Mouse (Mus musculus) ovary, postnatal 10 days (tissue): ENCODE data around the gene Fam166b.

Experiments
- DNase-seq: peaks from one replicate; pipeline ENCODE4 v3.0.0; 2022; ENCODE audit warnings: low spot score

Gene Fam166b

GRCm38 (mm10) chr4:43428946-43429345, at the start of gene Fam166b:
Fam166b (minus strand) TSS chr4:43429134.
- no peak for DNase-seq

DNA sequence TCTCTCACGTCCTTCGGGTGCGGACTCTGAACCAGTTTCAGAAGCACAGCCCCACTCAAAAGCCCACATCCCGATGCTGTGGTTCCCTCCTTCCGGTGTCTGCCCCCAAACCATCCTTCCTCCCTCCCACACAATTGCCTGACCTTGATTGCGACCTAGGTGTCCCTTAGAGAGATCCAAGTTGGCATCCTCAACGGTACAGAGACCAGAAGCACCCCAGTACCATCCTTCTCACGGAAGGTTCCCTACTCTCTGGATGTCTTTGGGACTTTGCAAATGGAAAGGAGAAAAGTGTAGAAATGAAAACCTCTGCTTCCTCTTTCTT, 49.6 kb upstream of the Fam166b start:
- no peak for DNase-seq

- DNase-seq = peak; percentile 61
Observed at GRCm38 (mm10) chr4:43477857-43478533, 49.1 kb upstream of the Fam166b start.

DNA sequence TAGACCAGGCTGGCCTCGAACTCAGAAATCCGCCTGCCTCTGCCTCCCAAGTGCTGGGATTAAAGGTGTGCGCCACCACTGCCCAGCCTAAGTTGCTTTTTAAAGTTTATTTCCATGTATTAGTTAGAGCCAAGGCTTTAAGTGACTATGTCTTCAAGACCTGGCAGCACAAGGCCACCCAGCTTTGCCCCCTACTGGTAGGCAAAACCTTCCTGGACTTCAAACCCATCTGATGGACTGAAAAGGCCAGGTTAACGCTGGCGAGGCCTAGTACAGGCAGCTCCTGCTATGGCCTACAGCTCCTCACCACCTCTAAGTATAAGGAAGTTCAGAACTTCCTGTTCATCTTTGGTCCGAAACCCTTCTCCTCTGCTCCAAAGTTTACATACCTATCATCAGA, 47.7 kb upstream of the Fam166b start:
- DNase-seq = no peak

DNA sequence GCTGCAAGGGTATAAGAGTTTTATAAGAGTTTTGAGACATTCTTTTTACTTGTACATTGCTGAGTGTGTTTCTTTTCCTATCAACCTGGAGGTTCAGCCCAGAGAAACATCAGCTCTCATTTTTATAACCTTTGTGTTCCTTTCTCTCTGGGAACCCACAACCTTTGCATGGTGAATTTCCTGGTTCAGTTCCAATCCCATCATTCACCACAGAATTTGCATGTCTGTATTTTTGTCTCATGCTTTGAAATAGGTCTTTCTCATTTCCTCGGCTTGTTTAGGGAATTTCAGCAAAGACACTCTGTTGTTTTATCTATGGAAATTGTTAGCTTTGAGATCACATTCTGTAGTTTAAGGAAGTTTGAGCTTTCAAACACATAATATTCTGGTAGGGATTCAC, 44.7 kb upstream of the Fam166b start:
- no peak for DNase-seq

DNA sequence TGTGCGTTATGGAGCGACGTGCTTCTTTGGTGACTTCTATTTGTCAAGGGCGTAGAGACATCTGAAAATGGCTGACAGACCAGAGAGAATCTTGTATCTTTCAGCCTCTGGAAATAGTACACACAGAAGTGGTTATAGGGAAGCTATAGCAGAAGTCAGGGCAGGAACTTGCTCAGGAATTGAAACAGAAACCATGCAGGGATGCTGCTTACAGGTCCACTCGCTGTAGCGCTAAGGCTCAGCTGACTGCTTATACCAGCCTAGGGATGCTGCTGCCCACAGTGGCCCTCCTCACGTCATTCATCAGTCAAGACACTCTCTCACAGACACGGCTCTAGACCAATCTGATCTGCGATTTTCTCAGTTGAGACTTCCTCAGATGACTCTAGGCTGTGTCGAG, 41.4 kb upstream of the Fam166b start:
- DNase-seq = no peak

DNA sequence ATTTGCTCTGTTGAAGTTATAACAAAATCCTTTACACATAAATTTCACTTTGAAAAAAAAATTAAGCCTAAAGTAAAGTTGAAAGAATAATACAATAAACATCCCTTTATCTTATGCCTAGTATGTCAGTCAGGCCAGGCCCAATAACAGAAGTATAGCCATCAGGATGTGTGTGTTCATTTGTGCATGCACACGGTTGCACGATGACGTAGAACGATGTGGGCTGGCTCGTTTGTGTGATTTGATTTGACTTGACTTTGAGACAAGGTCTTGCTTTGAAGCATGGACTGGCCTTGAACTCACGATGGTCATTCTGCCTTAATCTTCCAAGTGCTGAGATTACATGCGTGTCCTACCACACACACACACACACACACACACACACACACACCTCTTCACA, 37.9 kb upstream of the Fam166b start:
- no peak for DNase-seq

DNA sequence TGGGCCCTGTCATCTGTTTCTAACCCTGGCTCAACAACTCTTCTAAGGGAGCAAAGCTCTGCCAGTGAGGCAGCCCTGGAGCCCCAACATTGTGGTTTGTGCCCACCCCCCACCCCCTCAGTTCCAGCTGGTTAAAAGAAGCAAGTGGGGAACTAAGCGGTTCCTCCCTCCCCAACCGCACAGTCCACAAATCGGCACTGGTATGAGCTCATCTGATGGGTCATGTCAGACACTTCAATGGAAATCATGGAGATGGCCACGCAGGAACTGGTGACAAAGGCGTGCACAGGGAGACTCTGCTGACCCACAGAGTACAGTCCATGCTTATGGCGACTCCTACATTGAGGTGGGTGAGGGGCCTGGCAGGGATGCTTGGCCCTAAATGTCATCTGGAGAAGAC, 37.0 kb upstream of the Fam166b start:
- no peak for DNase-seq

- DNase-seq = no peak
Observed at GRCm38 (mm10) chr4:43463102-43463501, 34.2 kb upstream of the Fam166b start.

DNA sequence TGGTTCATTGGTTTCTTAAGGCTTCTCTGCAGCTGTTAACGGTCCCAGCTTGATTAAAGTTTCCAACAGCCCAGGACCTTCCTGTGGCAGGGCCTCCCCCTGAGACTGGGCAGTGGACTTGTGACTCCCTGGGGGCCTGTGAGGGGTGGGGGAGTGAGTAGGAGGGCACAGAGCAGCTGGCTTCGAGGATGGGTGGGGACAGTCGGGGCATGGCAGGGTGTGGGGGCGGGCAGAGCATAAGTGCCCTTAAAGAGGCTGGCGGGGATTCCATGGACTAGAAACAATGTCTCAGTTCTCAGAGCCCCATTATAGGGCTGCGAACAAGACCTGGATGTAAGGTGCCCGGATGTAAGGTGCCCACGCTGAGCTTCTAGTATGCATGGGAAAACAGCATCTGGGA, 28.2 kb upstream of the Fam166b start:
- no peak for DNase-seq

- DNase-seq = no peak
Observed at GRCm38 (mm10) chr4:43456470-43456869, 27.5 kb upstream of the Fam166b start.

DNA sequence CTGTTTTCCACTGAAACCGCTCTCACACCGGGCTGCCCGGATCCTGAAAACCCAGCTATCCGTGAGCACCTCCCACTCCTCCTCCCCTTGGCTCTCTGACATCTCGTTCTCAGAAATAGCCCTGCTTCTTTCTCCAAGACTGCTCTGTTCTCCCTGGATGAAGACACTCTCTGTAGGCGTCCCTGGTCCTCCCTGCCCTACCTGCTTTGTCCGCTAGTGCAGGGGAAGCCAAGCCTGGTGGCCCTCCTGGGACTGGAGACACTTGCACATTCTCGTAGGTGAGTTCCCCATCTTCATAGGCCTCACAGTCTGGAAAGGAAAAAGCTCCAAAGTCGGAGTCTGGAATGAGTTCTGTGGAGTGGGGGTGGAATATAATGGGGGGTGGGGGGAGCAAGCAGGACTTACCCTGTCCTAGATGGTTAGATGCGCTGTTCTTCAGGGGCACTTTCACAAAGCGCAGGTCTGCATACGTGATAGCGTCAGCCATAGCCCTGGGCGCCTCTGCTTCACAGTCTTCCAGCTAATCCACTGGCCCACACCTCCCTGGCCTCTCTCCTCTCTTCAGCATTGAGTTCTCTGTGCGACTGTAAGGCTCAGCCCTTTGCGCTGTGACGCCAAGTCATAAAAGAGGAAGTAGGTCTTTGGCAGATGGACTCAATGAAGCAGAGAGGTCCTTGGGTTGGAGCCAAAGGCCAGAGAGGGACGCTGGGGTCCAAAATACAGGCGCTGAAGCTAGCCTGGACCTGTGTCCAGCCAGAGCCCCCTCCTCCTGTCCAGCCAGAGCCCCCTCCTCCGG, 25.3 kb upstream of the Fam166b start, which contains the start of gene Cd72:
Cd72 (minus strand) TSS at position 588 of the 796 bp plus-strand sequence.
- DNase-seq = no peak

GRCm38 (mm10) chr4:43453413-43453812, 24.5 kb upstream of the Fam166b start:
- DNase-seq = no peak

DNA sequence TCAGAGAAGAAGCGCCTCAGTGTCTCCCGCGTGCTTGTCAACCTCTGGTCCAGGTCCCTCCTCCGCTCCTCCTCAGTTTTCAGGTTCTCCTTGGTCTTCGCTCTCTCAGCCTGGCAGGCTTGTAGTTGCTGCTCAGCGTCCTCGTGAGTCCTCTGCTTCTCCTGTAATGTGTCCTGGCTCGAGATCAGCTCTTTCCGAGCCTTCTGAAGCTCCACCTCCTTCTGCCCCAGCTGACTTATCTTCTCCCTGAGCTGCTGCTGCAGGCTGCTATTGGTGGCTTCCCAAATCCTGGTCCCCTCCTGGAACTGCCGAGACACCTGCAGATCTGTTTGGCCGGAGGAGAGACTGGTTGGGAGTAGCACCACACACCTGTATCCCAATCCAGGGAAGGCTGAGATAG, 23.4 kb upstream of the Fam166b start:
- DNase-seq = no peak

- no peak for DNase-seq
Observed at GRCm38 (mm10) chr4:43448554-43448953, 19.6 kb upstream of the Fam166b start.

GRCm38 (mm10) chr4:43447251-43447650, 18.3 kb upstream of the Fam166b start:
- DNase-seq = no peak

DNA sequence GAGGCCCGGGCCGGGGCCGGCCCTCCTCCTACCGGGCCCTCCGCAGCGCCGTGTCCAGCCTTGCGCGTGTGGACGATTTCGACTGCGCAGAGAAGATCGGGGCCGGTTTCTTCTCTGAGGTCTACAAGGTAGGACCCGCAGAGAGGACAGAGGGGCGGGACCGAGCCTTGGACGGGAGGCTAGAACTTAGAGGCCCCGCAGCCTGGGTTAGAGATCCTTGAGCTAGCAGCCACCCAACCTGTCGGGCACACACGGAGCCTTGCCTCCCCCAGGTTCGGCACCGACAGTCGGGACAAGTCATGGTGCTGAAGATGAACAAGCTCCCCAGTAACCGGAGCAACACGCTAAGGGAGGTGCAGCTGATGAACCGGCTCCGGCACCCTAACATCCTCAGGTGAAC, 14.6 kb upstream of the Fam166b start:
- no peak for DNase-seq

DNA sequence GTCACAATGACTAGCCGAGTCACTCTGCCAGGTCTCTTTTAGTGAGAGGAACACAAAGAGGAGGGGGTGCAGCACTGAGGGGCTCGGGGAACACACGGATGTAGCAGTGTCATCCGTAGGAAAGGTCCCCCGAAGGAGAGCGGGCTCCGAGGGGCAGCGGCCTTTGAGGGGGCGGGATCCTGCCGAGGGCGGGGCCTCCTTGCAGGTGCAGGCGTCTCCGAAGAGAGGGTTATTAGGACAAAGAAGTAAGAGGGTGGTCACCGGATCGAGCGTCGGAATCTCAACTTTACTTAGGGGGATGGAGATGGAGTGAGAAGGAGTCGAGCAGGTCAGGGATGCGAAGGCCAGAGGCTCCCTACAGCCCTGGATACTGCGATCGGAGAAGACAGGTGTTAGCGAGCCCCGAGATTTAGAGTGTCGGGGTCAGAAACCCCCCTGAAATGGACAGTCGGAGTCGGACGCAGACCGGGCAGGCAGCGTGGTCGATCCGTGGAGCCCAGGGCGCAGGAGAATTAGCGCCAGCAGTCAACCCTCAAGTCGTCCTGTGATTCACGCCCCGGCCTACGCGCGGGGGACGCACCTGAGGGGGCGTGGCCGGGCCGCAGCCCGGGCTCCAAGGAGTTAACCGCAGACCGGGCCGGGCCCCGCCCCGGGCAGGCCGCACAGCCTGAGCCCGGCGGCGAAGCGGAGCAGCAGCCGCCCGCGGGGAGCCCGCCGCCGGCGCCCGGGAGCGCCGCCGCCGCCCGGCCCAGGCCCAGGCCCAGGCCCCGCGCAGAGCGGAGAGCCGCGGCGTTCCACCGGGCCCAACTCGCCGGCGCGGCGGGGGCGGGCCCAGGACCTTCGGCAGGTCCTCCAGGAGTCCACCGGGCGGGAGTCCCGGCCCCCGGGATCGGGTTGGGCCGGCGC, 13.8 kb upstream of the Fam166b start:
- no peak for DNase-seq

GRCm38 (mm10) chr4:43442044-43442443, 13.1 kb upstream of the Fam166b start:
- peak; percentile 99 for DNase-seq

GRCm38 (mm10) chr4:43441639-43442038, 12.7 kb upstream of the Fam166b start, which contains the start of gene Tesk1:
Tesk1 (plus strand) TSS chr4:43441939.
- no peak for DNase-seq

DNA sequence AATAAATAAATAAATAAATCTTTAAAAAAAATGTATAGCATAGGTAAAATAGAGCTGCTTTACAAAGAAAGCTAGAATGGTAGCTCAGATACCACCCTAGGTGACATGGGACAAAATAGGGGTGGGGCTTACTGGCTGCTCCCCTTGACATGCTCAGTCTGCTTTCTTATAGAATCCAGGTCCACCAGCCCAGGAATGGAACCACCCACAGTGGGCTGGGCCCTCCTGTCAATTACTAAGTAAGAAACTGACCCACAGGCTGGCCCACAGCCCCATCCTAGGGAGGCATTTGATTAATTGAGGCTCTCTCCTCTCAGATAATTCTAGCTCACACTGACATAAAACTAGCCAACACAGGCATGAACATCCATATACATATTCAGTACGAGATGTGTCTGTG, 3.9 kb upstream of the Fam166b start:
- no peak for DNase-seq

GRCm38 (mm10) chr4:43431690-43432089, 2.8 kb upstream of the Fam166b start:
- DNase-seq = no peak
